Mouse (Mus musculus) frontal cortex, adult (tissue): ENCODE data around the gene Cyb5r4.
"Not testable (repeated sequence)": the region's sequence is repeated elsewhere in the genome, so short reads cannot be mapped to it uniquely, and the experiment has no call there.

Experiments used
- ATAC-seq: cut with Nextera tagmentation; 2 replicates; pipeline ENCODE4 v1.9.2; 2017; ENCODE audit warnings: mild to moderate bottlenecking, moderate library complexity, mixed read lengths; ENCODE audit not compliant: low TSS enrichment

Gene Cyb5r4

DNA sequence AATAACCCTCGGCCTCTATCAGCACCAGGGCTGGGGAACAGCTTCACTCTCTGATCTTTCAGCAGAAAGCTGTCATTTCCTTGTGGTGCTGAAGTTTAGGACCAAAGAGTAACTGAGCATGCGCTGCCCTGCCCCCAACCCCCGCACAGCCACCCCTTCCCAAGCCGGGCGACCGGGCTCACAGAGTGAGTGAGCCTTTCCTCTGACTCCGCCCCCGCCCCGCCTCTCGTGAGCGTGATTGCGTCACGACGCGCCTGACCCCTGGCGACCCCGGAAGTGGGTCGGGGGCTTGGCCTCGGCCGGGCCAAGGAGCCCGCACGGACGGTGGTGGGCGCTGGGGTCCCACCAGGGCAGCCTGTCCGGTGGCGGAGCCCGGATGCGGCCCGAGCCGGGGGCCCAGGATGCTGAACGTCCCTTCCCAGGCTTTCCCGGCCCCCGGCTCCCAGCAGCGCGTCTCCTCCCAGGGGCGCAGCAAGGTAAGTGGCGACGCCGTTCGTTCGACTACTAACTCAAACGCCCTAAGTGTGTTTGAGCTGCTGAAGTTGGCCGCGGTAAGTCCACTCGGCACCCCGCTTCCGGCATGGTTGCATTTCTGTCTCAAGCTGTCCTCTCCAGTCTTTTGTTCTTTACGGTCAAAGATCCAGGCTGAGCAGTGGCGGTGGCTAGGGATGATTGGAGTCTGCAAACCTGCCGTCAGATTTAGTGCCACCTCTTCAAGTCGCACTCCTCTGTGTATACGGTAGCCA lies at the start of gene Cyb5r4:
Gene Cyb5r4 (plus strand): TSS at position 237 of the 746 bp plus-strand sequence.
- ATAC-seq, result peak; percentile 95

GRCm38 (mm10) chr9:86972471-86972870 lies 49.3 kb upstream of the Cyb5r4 start:
- ATAC-seq, result not testable (repeated sequence)

DNA sequence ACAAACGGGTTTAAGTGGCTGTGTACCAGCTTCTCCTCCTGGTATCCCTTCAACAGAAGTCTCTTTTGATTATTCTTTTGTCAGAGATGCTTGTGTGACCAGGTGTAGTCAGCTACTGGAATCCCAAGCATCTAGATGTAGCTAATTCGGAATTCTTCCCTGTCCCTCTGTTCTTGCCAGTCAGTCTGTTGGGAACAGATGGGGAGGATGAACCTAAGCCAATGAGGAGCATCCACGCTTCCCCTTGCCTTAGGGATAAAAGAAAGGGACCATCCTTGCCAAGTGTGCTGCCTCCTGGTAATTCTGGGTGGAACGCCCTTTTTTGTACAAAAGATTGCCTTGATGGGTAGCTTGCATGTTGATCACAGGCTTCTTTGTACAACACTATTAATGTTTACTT lies 48.3 kb upstream of the Cyb5r4 start:
- ATAC-seq, result peak; percentile 57; the same call in 1 of the 2 replicates

DNA sequence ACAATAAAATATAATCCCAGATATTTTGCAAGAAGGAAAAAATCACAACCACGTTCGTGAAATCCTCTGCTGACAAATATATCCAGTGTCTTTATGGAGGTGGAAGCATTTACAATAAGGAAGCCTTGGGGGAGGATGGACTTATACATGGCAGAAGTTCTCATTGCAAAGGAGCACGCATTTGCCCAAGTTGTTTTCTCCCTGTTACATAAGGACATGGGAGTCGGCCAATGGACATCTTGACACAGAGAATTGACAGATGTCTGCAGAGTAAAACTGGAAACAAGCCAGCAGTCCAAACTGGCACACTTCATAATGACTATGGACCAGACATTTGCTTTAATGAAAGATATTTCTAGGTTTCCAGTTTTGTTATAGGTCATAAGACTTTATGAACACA lies 44.9 kb upstream of the Cyb5r4 start:
- peak; percentile 71 for ATAC-seq

DNA sequence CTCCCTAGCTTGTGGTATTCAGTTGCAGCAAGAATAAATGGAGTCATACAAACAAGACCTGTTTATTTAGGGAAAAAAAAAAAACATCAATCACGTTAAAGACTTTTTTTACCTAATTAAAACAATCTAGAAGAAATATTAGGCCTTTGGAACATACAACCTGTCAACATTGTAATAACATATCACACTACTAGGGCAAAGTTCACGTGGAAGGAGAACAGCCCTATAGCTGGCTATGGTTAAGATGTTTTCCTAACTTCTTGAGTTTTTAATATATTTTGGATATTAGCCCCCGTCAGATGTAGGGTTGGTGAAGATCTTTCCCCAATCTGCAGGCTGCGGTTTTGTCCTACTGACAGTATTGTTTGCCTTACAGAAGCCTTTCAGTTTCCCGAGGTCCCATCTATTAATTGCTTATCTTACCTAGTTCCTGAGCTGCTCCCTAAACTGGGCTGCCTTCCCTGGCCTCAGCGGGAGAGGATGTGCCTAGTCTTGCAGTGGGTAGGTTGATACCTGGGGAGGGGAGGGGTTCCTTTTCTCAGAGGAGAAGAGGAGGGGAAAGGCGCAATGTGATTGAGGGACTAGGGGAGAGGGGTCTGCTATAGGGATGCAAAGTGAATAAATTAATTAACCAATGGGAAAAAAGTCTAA lies 43.4 kb upstream of the Cyb5r4 start:
- no peak for ATAC-seq

GRCm38 (mm10) chr9:86980048-86980447 lies 41.8 kb upstream of the Cyb5r4 start:
- ATAC-seq, result no peak

- ATAC-seq, result no peak
These were observed 40.9 kb upstream of the Cyb5r4 start for GRCm38 (mm10) chr9:86980942-86981341.

- ATAC-seq, result no peak
These were observed 40.3 kb upstream of the Cyb5r4 start for GRCm38 (mm10) chr9:86981551-86981950.

- no peak for ATAC-seq
These were observed 37.2 kb upstream of the Cyb5r4 start for GRCm38 (mm10) chr9:86984583-86984982.

GRCm38 (mm10) chr9:86985105-86985504 lies 36.7 kb upstream of the Cyb5r4 start:
- no peak for ATAC-seq

DNA sequence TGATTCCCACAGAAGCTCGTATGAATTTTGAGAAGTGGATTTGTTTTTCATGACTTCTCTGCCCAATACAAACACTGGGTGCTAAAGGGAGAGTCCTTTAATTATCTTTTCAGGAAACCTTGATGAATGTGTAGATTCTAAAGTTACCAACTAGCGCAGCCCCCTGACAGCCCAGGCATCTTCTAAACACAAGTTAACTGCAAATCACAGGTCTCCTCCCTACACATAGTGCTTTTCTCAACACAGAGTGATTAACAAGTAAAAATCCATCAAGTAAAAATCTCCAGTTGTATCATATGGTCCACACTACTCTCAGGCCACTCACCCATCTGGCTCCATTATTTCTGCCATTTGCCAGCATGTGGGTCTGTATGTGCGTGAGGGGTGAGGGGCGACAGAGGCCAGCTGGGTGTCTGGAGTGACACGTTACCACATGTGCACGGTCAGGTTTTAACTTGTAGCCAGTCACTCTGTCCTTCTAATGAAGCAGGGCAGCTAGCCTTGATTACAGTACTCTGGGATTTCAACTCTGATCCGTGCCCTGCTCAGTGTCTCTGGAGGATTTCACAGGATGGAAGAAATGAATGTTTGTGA lies 35.0 kb upstream of the Cyb5r4 start:
- ATAC-seq, result no peak

DNA sequence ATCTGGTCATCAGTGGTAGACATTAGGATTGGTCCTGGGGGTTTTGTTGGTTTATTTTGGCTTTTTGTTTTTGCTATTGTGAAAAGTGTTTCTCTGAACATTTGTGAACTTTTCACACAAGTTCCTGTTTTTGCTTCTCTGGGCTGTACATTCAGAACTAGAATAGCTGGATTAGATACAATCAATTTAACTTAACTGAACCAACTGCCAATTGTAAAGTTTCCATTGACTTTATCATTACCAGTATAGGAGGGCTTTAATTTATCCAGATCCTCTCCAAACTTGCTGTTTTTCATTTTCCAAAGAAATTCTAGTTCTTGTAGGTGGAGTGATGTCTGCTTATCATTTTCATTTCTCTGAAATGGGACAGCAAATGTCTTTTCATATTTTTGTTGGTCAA lies 32.0 kb upstream of the Cyb5r4 start:
- ATAC-seq, result no peak

DNA sequence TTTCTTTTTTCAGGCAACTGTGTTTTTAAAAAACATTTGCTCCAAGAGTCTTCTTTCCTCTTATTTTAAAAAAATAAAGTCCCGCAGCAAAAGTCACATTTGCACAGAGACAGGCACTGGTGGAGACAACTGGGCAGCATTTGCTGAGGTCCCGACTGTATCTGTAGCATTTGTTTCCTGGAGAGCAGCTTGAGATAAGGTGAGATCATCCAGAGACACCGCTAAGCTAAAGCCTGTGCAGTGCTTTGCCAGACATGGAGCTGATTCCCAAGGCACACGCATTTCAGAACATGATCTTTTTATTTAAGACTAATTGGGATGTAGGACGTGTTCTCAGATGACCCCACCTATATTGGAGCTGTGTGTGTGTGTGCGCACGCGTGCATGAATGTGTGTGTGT lies 30.1 kb upstream of the Cyb5r4 start:
- ATAC-seq, result no peak

- no peak for ATAC-seq
These were observed 24.6 kb upstream of the Cyb5r4 start for GRCm38 (mm10) chr9:86997046-86997691.

- peak; percentile 99 for ATAC-seq
These were observed 21.7 kb upstream of the Cyb5r4 start for GRCm38 (mm10) chr9:86999956-87000582.

DNA sequence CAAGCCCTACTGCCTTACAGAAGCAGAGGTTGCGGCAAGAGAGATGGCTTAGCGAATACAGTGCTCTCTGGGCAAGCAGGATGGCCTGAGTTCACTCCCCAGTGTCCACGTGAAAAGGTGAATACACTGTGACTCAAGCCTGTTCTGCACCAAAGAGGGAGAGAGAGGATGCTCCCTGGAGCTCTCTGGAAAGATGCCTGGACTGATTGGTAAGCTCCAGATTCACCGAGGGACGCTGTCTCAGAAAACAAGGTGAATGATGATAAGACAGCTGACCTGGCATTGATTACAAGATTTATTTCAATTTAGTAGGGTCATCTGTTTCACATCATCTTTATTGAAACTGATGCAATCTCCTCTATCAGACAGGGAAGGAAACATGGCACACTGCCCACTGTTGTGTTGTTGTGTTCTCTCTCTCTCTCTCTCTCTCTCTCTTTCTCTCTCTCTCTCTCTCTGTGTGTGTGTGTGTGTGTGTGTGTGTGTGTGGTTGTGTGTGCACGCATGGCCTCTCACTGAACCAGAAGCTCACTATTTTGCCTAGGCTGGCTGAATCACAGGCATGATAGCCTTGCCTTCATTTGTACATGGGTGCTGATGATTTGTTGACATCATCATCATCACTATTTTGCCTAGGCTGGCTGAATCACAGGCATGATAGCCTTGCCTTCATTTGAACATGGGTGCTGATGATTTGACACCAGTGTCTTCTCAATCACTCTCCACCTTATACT lies 16.9 kb upstream of the Cyb5r4 start:
- no peak for ATAC-seq

DNA sequence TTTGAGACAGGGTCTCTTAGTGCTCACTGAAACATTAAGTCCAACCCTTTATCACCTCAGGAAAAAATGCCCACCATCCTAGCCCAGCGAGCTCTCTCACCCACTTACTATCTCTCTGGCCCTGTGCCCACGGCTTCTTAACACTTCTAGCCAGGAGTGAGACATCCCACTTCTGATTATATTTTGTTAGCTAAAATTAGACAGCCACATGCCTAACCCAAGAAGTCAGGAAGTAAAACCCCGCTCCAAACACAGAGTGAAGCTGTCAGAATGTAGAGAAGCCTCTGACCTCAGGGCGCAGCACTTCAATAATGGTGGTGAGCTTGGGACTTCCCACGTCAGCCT lies 16.4 kb upstream of the Cyb5r4 start:
- no peak for ATAC-seq

GRCm38 (mm10) chr9:87008507-87008906 lies 13.3 kb upstream of the Cyb5r4 start:
- peak; percentile 84 for ATAC-seq

DNA sequence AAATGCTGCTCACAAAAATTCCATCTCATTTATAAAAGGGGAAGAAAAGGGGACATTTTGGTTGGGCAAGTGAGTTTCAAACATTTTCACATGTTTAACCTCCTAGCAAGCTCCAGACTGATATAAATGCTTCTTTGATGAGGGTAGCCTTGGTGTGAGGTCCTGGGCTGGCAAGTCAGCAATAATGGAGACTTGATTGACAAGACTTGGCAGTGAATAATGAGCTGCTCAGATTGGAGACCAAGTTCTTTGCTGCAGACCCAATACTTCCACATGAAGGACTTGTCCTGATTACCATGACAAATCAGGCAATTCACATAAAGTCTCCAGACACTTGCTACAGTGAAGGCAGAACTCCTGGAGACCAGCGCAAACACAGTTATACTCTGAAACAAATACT lies 12.9 kb upstream of the Cyb5r4 start:
- no peak for ATAC-seq

DNA sequence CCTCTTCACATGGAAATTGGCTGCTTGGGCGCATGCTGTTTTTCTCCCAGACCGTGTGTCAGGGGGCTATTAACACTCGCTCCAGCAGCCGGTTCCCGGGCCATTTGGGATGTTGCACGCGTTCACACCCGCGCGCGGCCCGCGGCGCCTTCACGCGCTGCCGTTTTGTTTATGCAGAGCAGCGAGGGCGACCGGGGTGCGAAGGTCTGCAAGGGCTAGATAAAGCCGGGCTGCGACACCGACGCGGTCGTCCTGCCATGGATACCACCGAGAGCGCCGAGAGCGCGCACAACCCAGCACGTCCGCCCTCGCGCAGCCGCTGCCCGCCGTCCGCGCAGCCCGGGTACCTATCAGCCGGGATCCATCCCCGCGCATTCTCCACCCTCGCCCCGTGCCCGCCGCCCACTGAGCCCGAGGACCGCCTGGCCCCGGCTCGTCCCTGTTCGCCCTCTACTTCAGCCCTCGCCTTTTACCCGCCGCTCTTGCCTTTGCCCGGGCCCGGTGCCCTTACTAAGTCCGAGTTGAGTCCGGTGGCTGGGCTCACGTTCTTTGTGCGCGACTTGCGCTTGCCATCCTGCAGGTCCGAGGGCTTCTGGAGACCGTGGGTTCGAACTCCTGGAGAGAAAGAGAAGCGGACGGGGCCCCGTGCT lies 6.4 kb upstream of the Cyb5r4 start, which contains the start of gene Ripply2:
Gene Ripply2 (plus strand): TSS at position 250 of the 650 bp plus-strand sequence.
- peak; percentile 89 for ATAC-seq

DNA sequence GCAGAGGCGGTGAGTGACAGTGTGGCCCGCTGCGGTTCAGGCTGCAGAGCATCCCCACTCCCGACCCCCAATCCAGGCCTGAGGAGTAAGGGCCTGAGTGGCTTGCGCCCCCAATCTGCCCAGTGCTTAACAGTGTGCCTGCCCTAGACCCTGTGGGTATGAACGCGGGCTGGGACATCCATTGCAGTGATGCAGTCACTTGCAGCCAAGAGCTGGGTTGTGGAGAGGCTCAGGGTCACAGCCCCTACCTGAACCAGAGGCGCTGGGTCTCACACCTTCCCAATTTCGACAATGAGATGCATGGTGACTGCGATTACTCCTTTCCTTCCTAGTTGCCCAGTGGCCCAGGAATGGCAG lies 5.9 kb upstream of the Cyb5r4 start:
- peak; percentile 49 for ATAC-seq
